Mouse (Mus musculus) lung, postnatal 0 days (tissue): Measurements from ENCODE around the gene Ube2o.

Experiments
- CTCF ChIP-seq: IDR thresholded peaks from 2 replicates; pipeline ENCODE4 v1.5.1; 2016; ENCODE audit warnings: antibody characterized with exemption, mild to moderate bottlenecking
- EP300 ChIP-seq: IDR thresholded peaks from 2 replicates; pipeline ENCODE4 v1.6.1; 2016; ENCODE audit warnings: antibody characterized with exemption, mild to moderate bottlenecking, control low read depth

DNA sequence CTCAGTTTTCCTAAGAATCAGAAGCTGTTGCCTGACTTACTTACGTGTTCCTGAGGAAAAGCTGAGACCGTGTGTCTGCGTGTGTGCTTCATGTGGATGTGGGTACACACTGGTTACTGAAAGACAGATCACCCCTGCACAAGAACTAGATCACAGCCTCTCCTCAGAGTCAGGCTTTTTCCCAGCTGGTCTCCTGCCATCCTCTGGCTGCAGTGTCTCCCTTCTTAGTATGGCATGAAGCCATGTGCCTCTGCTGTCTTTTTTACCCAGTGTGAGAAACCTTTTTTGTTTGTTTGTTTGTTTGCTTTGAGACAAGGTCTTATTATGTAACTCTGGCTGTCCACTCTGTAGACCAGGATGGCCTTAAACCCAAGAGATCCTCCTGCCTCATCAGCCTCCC is 2.0 kb downstream of the Ube2o start:
- TF ChIP-seq CTCF (no peak), EP300 (no peak)
